Mouse (Mus musculus) stomach, embryonic 16.5 days (tissue): Measurements from ENCODE around the gene Fndc5. TPM values are rescaled to one million over a fixed set of nuclear protein-coding genes. Genes with fewer than 3 reads are reported as not detected.

Experiments
- ATAC-seq: fragments of 200-750 bp; cut with Nextera tagmentation; 2 replicates; pipeline ENCODE4 v1.8.0; 2017; ENCODE audit warnings: moderate number of reproducible peaks, moderate TSS enrichment; ENCODE audit not compliant: insufficient read depth, low FRiP score
- H3K27ac ChIP-seq: fragments of 300-500 bp; sonication (generic); 2 replicates; pipeline ENCODE4 v1.5.1; 2014; ENCODE audit warnings: low read length
- H3K27me3 ChIP-seq: fragments of 300-500 bp; sonication (generic); 2 replicates; pipeline ENCODE4 v1.6.1; 2014; ENCODE audit warnings: low read length, control low read depth, mixed read lengths; ENCODE audit not compliant: control insufficient read depth, insufficient read depth
- H3K36me3 ChIP-seq: fragments of 300-500 bp; sonication (generic); 2 replicates; pipeline ENCODE4 v1.6.1; 2014; ENCODE audit warnings: low read length; ENCODE audit not compliant: control insufficient read depth, insufficient read depth
- H3K4me1 ChIP-seq: fragments of 300-500 bp; sonication (generic); 2 replicates; pipeline ENCODE4 v1.6.1; 2014; ENCODE audit warnings: low read length, control low read depth, mixed read lengths; ENCODE audit not compliant: control insufficient read depth, insufficient read depth
- H3K4me2 ChIP-seq: fragments of 300-500 bp; sonication (generic); 2 replicates; pipeline ENCODE4 v1.6.1; 2014; ENCODE audit warnings: low read depth, low read length, mixed read lengths
- H3K4me3 ChIP-seq: fragments of 300-500 bp; sonication (generic); replicated peaks from 2 replicates; pipeline ENCODE4 v1.5.1; 2014; ENCODE audit warnings: mild to moderate bottlenecking, low read length
- H3K9ac ChIP-seq: fragments of 300-500 bp; sonication (generic); 2 replicates; pipeline ENCODE4 v1.6.1; 2014; ENCODE audit warnings: low read length
- H3K9me3 ChIP-seq: fragments of 300-500 bp; sonication (generic); replicated peaks from 2 replicates; pipeline ENCODE4 v1.6.1; 2016; ENCODE audit warnings: low read length, control low read depth; ENCODE audit not compliant: control insufficient read depth
- WGBS: fragments of 180-500 bp; shearing (Covaris S2); extraction: QIAGEN DNeasy Blood & Tissue Kit; methylation state at CpG from one replicate; pipeline ENCODE4 v1.1.7; 2014; 5-methylcytosine and 5-hydroxymethylcytosine counted together
- polyA plus RNA-seq: library from polyadenylated mRNA; unstranded; fragments of >200 nt; fragmentation: Nextera tagmentation; extraction: Ambion mirVana; gene quantifications from 2 replicates; pipeline ENCODE4 v1.2.1, GENCODE M21; 2015

Fndc5 gene
- polyA plus RNA-seq, 1 experiment from 2014 or later = 2.6 TPM

DNA sequence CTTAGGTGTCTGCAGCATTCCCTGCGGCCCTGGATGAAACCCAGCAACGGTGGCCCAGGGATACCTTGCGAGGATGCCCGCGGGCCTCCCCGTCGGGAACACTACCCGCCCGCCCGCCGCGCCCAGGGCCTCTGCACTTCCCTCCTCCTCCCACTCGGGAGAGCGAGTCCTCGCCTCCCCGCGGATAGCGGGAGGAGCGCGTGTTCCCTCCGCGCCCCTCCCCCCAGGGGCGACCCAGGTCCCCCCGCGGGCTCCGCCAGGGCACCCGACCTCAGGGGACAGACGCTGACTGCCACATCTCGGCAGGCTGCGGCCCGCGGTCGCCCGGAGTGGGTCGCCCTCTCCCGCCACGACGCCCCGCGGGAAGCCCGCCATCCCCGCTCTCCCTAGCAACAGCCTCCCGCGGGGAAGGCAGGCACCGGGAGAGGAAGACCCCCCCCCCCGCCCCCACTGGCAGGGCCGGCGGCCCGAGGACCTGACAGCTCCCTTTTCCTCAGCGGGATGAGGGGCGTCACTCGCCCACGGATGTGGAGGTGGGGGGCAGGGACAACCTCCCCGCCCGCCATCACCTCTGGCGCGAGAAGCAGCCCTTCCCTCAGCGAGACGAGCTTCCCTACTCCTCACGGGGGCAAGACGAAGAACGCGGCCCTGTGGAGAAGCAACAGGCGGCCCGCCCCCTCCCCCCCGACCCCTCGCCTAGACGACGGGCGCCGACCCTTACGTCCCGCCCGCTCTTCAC is 52.2 kb downstream of the Fndc5 start:
- Histone ChIP-seq H3K9ac (peak overlapping the region; percentile 91), H3K4me3 (peak overlapping the region; percentile 89), H3K9me3 (no peaks in the 10 kb centered on the region), H3K4me1 (peaks cover 24% of the 10 kb centered on the region), H3K27me3 (no peaks in the 10 kb centered on the region), H3K4me2 (peak overlapping the region; percentile 75), H3K36me3 (no peaks in the 10 kb centered on the region), H3K27ac (peak overlapping the region; percentile 72)
- peak; percentile 65 for ATAC-seq
- WGBS = under 1% methylated on average over 54 of the region's 74 CpGs

DNA sequence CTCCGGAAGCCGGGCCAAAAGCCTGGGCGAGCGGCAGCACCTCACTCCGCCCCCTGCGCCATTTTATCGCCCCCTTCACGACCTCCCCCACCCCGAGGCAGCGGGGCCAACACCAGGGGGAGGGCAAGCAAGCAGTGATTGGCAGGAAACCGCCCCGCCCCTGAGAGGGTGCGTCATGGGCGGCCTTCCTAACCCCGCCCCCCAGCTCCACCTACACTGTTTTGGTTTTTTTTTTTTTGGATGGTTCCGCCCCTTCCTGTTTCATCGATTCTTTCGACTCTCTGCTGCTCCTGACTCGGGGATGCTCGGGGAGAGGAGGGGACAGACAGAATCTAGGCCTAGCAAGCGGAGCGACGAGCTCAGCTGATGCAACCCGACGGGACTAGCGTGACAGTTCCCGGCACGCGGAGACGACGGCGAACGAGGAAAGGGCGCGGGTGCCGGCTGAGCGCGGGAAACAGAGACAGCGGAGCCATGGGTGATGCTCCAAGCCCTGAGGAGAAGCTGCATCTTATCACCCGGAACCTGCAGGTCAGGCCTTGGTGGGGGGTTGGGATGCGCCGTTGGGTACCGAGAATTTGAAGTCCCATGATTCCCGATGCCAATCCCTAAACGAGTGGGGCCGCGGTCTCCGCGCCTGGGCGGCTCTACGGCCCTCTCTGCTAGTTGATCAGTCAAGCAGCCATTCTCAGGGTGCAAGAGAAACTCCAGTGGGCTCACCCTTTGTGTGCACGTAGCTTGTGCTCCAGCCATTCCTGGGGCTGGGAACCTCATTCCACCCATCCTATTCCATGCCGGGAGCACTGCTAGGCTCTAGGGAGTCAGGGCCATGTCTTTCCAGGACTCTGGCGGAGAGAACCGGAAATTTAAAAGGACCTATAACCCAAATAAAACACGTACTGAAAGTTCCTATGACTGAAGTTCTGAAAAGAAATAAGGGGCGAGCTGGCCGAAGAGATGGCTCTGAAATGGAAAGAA is 53.0 kb downstream of the Fndc5 start, which contains the start of the genes S100pbp and Yars:
S100pbp (minus strand) TSS at position 186 of the 978 bp plus-strand sequence.
Yars (plus strand) TSS at position 219 of the 978 bp plus-strand sequence.
- ATAC-seq = peak; percentile 93
- Histone ChIP-seq H3K4me1 (peaks cover 24% of the 10 kb centered on the region), H3K9me3 (no peaks in the 10 kb centered on the region), H3K9ac (peak within 1 kb of the TSS; percentile 91), H3K4me2 (peak within 1 kb of the TSS; percentile 86), H3K36me3 (no peaks in the 10 kb centered on the region), H3K27ac (peak within 1 kb of the TSS; percentile 87), H3K27me3 (no peaks in the 10 kb centered on the region), H3K4me3 (peak within 1 kb of the TSS; percentile 89)
- under 1% methylated on average over 58 of the region's 58 CpGs for WGBS

DNA sequence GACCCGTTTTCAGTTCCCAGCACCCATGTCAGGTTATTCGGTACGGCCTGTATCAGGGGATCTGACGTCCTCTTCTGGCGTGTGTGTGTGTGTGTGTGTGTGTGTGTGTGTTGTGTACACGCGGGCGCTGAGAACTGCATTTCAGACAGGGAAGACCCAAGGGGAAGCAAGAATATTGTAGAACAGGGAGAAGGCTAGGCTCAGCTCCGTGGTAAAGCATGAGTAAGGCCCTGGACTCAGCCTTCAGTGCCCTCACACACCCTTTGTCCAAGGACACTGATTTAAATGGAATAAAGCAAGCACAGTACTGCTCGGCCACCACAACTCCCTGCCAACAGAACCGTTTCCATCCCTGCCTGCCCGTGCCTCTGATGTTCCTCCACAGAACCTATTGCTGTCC is 53.7 kb downstream of the Fndc5 start:
- peak overlapping the region; percentile 86 for H3K4me2 ChIP-seq
- peak overlapping the region; percentile 89 for H3K4me3 ChIP-seq
- H3K9me3 ChIP-seq = no peaks in the 10 kb centered on the region
- H3K9ac ChIP-seq = peak overlapping the region; percentile 88
- H3K27me3 ChIP-seq = no peaks in the 10 kb centered on the region
- H3K4me1 ChIP-seq = peaks cover 24% of the 10 kb centered on the region
- peak overlapping the region; percentile 87 for H3K27ac ChIP-seq
- H3K36me3 ChIP-seq = no peaks in the 10 kb centered on the region
- ATAC-seq = no peak
- 3% methylated on average over 12 of the region's 12 CpGs for WGBS

DNA sequence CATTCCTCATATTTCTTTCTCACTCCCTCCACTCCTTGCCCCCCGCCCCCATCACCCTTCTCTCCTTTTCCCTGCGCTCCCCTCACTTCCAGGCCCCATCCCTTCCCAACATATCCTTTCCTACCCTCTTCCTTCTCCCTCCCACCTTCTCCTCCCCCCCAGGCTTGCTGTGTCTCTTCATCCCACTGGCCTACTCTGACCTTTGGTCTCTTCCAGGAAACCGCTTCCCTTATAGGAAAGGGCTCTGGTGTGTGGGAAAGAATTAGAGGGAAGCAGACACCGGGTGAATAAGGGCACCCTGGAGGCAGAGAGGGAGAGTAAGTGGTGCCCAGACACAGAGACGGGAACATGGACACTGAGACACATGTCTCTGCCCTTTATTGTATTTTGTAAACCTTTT is 54.9 kb downstream of the Fndc5 start:
- ATAC-seq = no peak
- peak overlapping the region; percentile 86; the same call in 1 of the 2 replicates for H3K4me2 ChIP-seq
- no peak overlapping the region for H3K4me3 ChIP-seq
- WGBS = 72% methylated on average over 5 of the region's 5 CpGs
- H3K27me3 ChIP-seq = no peaks in the 10 kb centered on the region
- no peaks in the 10 kb centered on the region for H3K9me3 ChIP-seq
- H3K9ac ChIP-seq = no peak overlapping the region
- H3K27ac ChIP-seq = no peak overlapping the region
- H3K36me3 ChIP-seq = no peaks in the 10 kb centered on the region
- H3K4me1 ChIP-seq = peaks cover 24% of the 10 kb centered on the region

Other genes starting within 250 kb of the Fndc5 start
- gene Azin2, start 174.6 kb upstream of the Fndc5 start, polyA plus RNA-seq = 14.3 and 15.0 TPM in 2 replicates
- 199 and 207 TPM in 2 replicates for gene Ak2, start 145.0 kb upstream of the Fndc5 start, polyA plus RNA-seq
- gene Rnf19b, start 78.7 kb upstream of the Fndc5 start, polyA plus RNA-seq = 7.1 and 7.2 TPM in 2 replicates
- gene Tmem54, start 31.5 kb upstream of the Fndc5 start, polyA plus RNA-seq = 44.2 and 53.2 TPM in 2 replicates
- gene Hpca, start 15.0 kb upstream of the Fndc5 start, polyA plus RNA-seq = 1.8 and 2.0 TPM in 2 replicates
- 13.0 and 13.1 TPM in 2 replicates for gene S100pbp, start 52.7 kb downstream of the Fndc5 start, polyA plus RNA-seq
- gene Yars, start 52.8 kb downstream of the Fndc5 start, polyA plus RNA-seq = 72.9 and 80.0 TPM in 2 replicates
- gene C77080, start 124.4 kb downstream of the Fndc5 start, polyA plus RNA-seq = 8.2 and 8.5 TPM in 2 replicates
- 3.0 and 3.9 TPM in 2 replicates for gene Sync, start 150.6 kb downstream of the Fndc5 start, polyA plus RNA-seq
- 287 and 291 TPM in 2 replicates for gene Rbbp4, start 198.4 kb downstream of the Fndc5 start, polyA plus RNA-seq
- 44.4 and 46.6 TPM in 2 replicates for gene Zbtb8os, start 198.7 kb downstream of the Fndc5 start, polyA plus RNA-seq
- 17.4 and 19.2 TPM in 2 replicates for gene Zbtb8a, start 241.1 kb downstream of the Fndc5 start, polyA plus RNA-seq